Mouse (Mus musculus) testis, postnatal 10 days (tissue): ENCODE measurements around the gene Krt35.

Experiments
- DNase-seq: peaks from one replicate; pipeline ENCODE4 v3.0.0; 2021; ENCODE audit warnings: low spot score

The Krt35 gene

GRCm38 (mm10) chr11:100096141-100096540 lies at the start of gene Krt35:
Krt35 (minus strand) TSS chr11:100096241.
- DNase-seq = no peak

DNA sequence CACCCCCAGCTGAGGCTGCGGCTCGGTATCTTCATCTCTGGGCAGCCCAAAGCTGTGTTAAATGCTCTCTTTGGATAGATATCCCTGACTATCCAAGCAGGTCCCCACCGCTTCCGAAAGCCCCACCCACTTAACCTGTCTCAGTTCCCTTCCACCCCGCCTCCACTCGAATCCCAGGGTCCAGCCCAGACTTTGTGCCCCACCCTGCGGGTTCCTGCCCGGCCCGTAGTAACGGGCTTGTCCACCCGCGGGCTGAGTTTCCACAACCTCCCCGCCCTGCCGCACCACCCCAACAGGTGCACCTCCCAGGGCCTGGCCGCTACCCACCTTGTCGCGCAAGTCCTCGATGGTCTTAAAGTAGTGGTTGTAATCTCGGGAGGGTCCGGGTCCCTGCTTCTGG lies 49.1 kb upstream of the Krt35 start:
- DNase-seq = no peak

DNA sequence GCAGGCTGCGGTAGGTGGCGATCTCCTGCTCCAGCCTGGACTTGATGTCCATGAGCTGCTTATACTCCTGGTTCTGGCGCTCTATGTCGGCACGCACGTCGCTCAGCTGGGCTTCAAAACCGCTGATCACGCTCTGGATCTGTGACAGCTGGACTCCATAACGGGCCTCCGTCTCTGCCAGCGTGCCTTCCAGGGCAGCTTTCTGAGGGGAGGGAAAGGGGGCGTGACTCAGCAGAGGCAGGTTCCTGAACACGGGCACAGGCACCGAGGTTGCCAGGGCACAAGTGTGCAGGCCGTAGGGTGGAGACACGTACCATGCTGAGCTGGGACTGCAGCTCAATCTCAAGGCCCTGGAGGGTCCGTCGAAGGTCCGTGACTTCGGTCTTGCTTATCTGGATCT lies 44.9 kb upstream of the Krt35 start:
- no peak for DNase-seq

DNA sequence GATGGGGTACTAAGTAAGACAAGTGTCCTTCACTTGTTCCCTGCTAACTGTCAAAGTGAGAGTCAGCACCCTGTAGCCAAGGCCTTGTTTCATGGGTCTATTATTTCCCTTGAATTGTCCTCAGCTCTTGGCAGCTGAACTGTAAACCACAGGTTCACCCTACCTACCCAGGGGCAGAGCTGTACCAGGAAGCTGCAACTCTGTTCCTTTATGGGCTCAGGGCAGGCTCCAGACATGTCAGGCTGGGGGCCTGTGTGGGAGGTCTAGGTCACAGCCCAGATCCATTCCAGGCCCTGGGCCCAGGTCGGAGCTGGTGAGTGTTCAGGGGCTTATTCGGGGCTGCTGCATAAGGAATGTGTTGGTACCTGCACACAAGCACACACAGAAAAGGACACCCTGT lies 43.4 kb upstream of the Krt35 start:
- no peak for DNase-seq

- DNase-seq = no peak
Observed at GRCm38 (mm10) chr11:100138809-100139208, 42.8 kb upstream of the Krt35 start.

GRCm38 (mm10) chr11:100137693-100138092 lies 41.7 kb upstream of the Krt35 start:
- no peak for DNase-seq

DNA sequence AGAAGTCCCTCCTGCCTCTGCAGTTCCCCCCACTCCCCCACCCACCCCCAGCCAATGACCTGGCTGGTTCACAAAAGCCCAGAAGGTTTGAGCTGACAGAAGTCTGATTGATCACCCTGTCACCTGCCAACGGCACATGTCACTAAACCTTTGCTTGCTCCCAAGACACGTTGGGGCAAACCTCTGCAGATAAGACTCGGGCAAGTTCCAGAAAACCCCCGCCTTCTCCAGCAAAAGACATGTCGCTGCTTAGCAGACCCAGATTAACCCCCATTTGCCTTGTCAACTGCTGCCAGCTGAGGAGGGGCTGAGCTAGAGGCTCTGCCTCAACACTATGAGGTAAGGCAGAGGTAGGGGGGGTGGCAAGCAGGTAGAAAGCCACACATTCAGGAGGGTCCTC lies 40.5 kb upstream of the Krt35 start:
- DNase-seq = no peak

DNA sequence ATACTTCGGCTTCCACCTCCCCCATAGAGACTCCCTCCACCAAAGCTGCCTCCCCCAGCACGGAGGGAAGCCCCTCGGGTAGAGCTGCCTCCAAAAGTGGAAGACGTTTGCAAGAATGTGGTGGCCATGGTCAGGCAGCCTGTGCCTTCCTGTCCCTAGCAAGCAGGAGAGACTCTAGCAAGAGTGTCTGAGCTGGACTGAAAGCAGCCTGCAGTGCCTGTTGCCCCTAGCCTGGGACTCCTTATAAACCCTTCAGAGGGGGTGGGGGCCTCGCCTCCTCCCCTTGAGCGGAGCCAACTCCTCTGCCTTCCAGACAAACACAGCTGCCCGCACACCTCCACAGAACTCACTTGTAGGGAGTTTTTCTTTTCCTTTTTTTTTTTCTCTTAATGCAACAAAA lies 39.7 kb upstream of the Krt35 start, which contains the start of gene Krt15:
TSS of gene Krt15 (minus strand) at position 198 of the 400 bp plus-strand sequence.
- no peak for DNase-seq

GRCm38 (mm10) chr11:100124901-100125300 lies 28.9 kb upstream of the Krt35 start:
- no peak for DNase-seq

- no peak for DNase-seq
Observed at GRCm38 (mm10) chr11:100121466-100121865, 25.4 kb upstream of the Krt35 start, which contains the start of gene Krt13. Krt13 (minus strand) TSS chr11:100121566.

- no peak for DNase-seq
Observed at GRCm38 (mm10) chr11:100120331-100120730, 24.3 kb upstream of the Krt35 start.

DNA sequence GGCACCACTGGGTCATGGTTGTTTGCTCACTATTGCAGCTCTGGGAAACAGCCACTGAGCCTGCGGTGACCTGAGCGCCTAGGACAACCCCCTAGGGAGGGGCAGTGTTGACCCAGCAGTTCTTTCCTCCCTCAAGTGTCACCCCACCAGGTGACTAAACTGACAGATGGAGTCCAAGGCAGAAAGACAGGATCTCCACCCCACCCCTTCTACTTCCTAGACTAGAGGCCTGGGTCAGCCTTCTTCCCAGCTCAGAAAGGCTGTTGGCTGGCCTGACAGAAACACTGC lies 17.6 kb upstream of the Krt35 start:
- DNase-seq = no peak

DNA sequence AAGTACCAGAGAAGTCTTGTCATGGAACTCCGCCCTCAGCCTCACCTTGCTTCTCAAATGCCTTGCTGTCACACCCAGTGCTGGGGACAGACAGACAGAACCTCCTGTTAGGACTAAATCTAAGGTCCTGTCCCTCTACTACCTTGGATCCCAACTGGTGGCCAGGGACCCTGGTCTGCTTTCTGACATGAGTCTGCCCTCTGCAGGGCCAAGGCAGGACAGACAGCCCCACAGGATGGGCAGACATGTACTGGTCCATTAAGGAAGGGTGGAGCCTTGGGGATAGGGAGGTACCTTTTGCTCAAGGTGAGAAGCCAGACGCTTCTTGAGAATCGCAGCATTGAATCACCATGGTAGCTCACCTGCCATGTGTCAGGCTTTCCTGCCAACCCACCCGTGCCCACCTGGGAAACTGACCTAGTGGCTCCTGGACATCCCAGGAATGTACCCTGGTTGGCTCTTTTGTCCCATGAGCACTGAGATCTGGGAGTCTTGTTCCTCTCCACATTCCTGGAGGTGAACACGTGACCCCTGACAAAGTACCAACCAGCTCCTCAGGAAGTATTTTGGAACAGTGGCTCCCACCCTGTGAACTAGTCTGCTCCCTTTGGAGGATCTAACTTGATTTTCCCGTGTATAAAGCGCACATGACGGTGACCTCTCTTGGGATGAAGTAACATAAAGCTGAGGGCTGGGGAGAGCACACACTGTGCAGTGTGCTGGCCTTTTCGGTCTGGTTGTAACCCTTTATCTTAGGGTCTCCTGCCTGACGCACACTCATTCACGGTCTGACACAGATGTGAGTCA lies 17.1 kb upstream of the Krt35 start:
- DNase-seq = no peak

- DNase-seq = no peak
Observed at GRCm38 (mm10) chr11:100105576-100106122, 9.6 kb upstream of the Krt35 start, which contains the start of gene Krt36. Krt36 (minus strand) TSS chr11:100105626.

DNA sequence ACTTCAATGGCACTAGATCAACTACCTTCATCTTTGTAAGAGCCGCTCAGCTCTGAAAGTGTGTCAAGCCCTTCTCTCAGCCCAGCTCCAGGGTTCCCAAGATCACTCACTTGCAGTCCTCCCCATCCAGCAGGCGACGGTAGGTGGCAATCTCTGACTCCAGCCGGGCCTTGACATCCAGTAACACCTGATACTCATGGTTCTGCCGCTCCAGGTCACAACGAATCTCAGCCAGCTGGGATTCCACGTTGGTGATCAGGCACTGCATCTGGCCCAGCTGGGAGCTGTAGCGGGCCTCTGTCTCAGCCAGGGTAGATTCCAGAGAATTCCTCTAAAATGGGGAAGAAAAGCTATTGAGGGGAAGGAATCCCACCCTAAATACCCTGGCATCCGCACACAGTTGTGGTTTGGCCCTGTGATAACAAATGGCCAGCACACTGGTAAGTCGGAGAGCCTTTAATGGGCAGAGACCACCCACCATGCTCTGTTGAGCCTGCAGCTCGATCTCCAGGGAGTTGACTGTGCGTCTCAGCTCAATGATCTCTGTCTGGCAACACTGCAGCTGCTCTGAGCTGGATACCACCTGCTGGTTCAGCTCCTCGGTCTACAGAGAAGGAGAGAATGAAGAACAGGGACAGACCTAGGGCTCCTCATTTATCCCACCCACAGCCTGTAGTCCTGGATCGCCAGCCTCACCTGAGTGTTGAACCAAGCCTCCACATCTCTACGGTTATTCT lies 6.8 kb upstream of the Krt35 start:
- no peak for DNase-seq

- no peak for DNase-seq
Observed at GRCm38 (mm10) chr11:100100391-100100790, 4.3 kb upstream of the Krt35 start.

- DNase-seq = no peak
Observed at GRCm38 (mm10) chr11:100097819-100098218, 1.8 kb upstream of the Krt35 start.

DNA sequence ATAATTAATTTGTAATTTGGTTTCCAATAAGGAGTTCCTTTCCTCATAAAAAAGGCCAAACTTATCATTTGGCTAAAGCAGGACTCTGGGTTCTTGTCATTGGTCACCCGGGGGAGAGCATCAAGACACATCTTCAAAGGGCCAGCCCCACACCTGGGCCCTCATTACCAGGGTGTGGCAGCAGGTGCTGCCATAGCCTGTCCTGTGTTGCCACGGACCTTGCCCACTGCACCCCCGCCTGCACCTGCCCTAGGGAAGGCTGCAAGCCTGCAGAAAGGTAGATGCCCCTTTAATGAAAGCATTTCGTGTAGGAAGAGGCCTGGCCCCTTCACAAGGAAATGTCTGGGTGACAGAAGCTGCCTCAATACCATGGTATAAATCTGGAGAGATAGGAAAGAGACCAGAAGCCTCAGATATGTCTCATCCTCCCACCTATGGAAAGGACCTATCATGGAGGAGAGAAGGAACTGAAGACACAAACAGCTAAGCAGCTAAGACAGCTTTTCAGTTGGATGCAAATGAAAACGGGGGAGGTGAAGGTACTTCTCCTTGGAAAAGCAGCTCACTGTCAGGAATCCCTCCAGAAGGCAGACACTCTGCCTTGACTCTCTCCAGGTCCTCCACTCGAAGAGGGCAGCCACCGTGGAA lies 7.5 kb downstream of the Krt35 start:
- DNase-seq = no peak

DNA sequence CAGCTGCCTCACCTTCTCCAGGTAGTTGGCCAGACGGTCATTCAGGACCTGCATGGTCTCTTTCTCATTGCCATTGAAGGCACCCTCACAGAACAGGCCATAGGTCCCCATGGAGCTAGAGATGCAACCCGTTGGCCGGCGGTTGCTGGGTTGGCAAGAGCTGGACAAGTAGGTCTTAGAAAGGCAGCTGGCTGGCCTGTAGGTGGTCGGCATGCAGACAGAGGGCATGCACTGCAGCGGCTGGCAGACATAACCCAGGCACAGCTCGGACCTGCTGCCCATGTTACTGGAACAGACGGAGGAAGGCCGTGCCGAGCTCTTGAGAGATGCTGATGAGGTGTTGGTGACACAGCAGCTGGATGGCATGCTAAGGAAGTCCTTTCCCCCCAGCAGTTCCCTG lies 8.2 kb downstream of the Krt35 start, which contains the start of gene Krt32:
TSS of gene Krt32 (minus strand) at position 366 of the 400 bp plus-strand sequence.
- no peak for DNase-seq

- DNase-seq = no peak
Observed at GRCm38 (mm10) chr11:100073873-100074272, 22.2 kb downstream of the Krt35 start.

DNA sequence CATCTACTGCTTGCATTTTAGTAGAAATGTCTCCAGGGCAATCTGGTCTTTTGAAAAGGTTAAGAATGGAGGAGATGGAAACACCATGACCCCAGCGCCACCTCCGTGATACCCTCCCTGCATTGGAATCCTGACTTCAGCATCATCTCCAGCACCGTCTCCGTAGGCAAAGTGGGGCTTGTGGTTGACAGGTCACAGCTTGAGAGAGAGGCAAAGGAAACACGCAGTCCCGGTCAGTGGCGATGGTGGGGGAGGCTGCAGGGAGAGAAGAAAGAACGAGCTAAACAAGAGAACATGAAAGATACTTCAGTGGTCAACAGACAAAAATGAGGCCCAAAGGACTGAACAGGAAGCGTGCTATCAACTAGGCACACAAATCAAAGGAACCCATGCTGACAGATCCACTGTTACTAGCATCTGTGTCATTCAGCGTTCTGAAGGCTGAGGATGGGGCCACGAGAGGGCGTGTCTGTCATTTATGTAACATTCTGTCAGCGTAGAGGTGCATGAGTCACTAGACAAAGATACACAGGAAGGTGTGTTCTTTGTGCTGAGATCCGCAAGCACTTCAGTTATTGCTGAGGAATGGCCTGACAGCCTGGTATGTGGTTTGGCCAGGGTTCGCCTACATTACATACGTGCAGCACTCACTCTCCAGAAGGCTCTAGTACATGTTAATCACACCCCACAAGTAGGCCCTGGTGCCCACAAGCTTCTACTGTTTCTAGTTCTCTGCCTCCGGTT lies 28.6 kb downstream of the Krt35 start:
- no peak for DNase-seq
